15 mouse cellular contexts compared by ENCODE assay signal in the genomic region with DNA sequence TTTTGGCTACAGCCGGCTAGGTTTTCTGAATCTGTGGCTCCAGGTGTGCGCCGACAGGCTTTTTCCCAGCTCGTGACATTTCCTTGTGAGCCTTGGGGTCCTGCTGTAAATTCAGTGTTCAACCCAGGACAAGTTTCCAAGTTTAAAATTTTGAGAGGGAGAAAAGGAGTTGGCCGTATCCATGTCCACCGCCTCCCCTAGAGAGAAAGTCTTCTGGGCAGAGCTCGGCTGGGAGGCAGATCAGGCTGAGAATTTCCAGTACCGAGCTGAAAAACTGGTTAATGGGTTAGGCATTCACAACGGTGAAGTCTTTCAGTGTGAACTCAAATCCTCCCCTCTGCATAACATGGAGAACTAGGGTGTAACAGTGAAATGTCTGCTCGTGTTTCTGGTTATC.
DNase-seq lines count a peak whose midpoint lies in the region; ATAC-seq lines count a peak whose summit lies in the region.
"Had no signal": no experiment of that assay in that cellular context is flagged by ENCODE, and none has a peak within 500 bp of the region (broad histone marks: within the 10 kb centered on the region; RNA-seq: fewer than 3 reads in every experiment).

No protein-coding gene starts in this region.

- 75% methylated on average over 10 of the region's 10 CpGs for WGBS in hindbrain, embryonic 16.5 days
- WGBS in hindbrain, embryonic 11.5 days = 78% methylated on average over 10 of the region's 10 CpGs
- WGBS in kidney, embryonic 15.5 days = 71% methylated on average over 10 of the region's 10 CpGs

- H3K27me3 ChIP-seq in hindbrain, embryonic 16.5 days (replicated peaks; ENCODE audit: control insufficient read depth, insufficient read depth, low read length) = peaks cover 26% of the 10 kb centered on the region
- H3K27me3 ChIP-seq in hindbrain, embryonic 11.5 days (ENCODE audit: control insufficient read depth, insufficient read depth, low read length) = peaks cover 79% of the 10 kb centered on the region
- peaks cover 35% of the 10 kb centered on the region for H3K27me3 ChIP-seq in kidney, embryonic 15.5 days

- no peaks in the 10 kb centered on the region for H3K36me3 ChIP-seq in hindbrain, embryonic 16.5 days (ENCODE audit: control insufficient read depth, insufficient read depth, low read length)
- no peaks in the 10 kb centered on the region for H3K36me3 ChIP-seq in hindbrain, embryonic 11.5 days (ENCODE audit: control insufficient read depth, insufficient read depth, low read length)
- H3K36me3 ChIP-seq in kidney, embryonic 15.5 days = 0 out of 2 replicates have a peak, but pooled peaks cover 3% of the 10 kb centered on the region
- H3K36me3 ChIP-seq: midbrain, embryonic 13.5 days had no signal

- no peak overlapping the region for H3K9ac ChIP-seq in hindbrain, embryonic 16.5 days (ENCODE audit: low read depth, low read length)
- H3K9ac ChIP-seq in hindbrain, embryonic 11.5 days (ENCODE audit: low read depth, low read length) = no peak overlapping the region
- H3K9ac ChIP-seq in kidney, embryonic 15.5 days = no peak overlapping the region
- H3K9ac ChIP-seq: hindbrain, embryonic 14.5 days; midbrain, embryonic 13.5 days had no signal

- H3K27ac ChIP-seq in hindbrain, embryonic 16.5 days (ENCODE audit: low read depth, low read length) = peak overlapping the region; percentile 29; the same call in 1 of the 2 replicates
- H3K27ac ChIP-seq in hindbrain, embryonic 11.5 days (ENCODE audit: low read depth, low read length) = no peak overlapping the region
- peak overlapping the region; percentile 29 for H3K27ac ChIP-seq in kidney, embryonic 15.5 days
- H3K27ac ChIP-seq: hindbrain, embryonic 14.5 days; midbrain, embryonic 13.5 days; stomach, postnatal 0 days had no signal

- H3K9me3 ChIP-seq in hindbrain, embryonic 16.5 days (ENCODE audit: control insufficient read depth, low read length) = no peaks in the 10 kb centered on the region
- H3K9me3 ChIP-seq in hindbrain, embryonic 11.5 days (ENCODE audit: control insufficient read depth, low read length) = no peaks in the 10 kb centered on the region
- H3K9me3 ChIP-seq in kidney, embryonic 15.5 days (replicated peaks) = no peaks in the 10 kb centered on the region
- H3K9me3 ChIP-seq: midbrain, embryonic 13.5 days had no signal

- ATAC-seq in hindbrain, embryonic 16.5 days = no peak
- ATAC-seq in hindbrain, embryonic 11.5 days (ENCODE audit: low FRiP score) = no peak
- no peak for ATAC-seq in kidney, embryonic 15.5 days (replicated peaks; ENCODE audit: low FRiP score)
- ATAC-seq: midbrain, embryonic 13.5 days had no signal

- H3K4me1 ChIP-seq in hindbrain, embryonic 16.5 days (ENCODE audit: control insufficient read depth, insufficient read depth, low read depth, low read length) = peaks cover 14% of the 10 kb centered on the region
- peaks cover 3% of the 10 kb centered on the region for H3K4me1 ChIP-seq in hindbrain, embryonic 11.5 days (replicated peaks; ENCODE audit: control insufficient read depth, insufficient read depth, low read length)
- H3K4me1 ChIP-seq in kidney, embryonic 15.5 days = peaks cover 23% of the 10 kb centered on the region

- H3K4me3 ChIP-seq in hindbrain, embryonic 16.5 days (ENCODE audit: low read length) = no peak overlapping the region
- no peak overlapping the region for H3K4me3 ChIP-seq in hindbrain, embryonic 11.5 days (ENCODE audit: low read depth, low read length)
- no peak overlapping the region for H3K4me3 ChIP-seq in kidney, embryonic 15.5 days (replicated peaks)
- H3K4me3 ChIP-seq: midbrain, embryonic 13.5 days had no signal

- DNase-seq in adrenal gland, postnatal 14 days = peak; percentile 10
- DNase-seq in adrenal gland, adult 8-10 months = no peak
- DNase-seq in hindbrain, embryonic 11.5 days (ENCODE audit: low spot score) = no peak
- peak; percentile 44 for DNase-seq in 416B (ENCODE audit: low read depth)
- DNase-seq in frontal cortex, postnatal 14 days (ENCODE audit: low spot score in 2 of 2) = no peak
- DNase-seq in retina, postnatal 1 day = no peak
- DNase-seq: B cell, adult 2 months; embryo, embryonic 11 days; layer of hippocampus, adult 9-11 months; liver had no signal

- no peak overlapping the region for H3K4me2 ChIP-seq in hindbrain, embryonic 16.5 days (ENCODE audit: low read length)
- no peak overlapping the region for H3K4me2 ChIP-seq in hindbrain, embryonic 11.5 days (replicated peaks; ENCODE audit: low read depth, low read length)
- H3K4me2 ChIP-seq in kidney, embryonic 15.5 days = no peak overlapping the region
- H3K4me2 ChIP-seq: hindbrain, embryonic 14.5 days; midbrain, embryonic 13.5 days had no signal

Comparison
In these comparisons a context has a peak if more than half of its experiments do, and no peak if none do; other contexts are left out.
1. DNase-seq: peak in adrenal gland, postnatal 14 days (single experiment) and 416B (single experiment); none in adrenal gland, adult 8-10 months (single experiment), hindbrain, embryonic 11.5 days (single experiment), frontal cortex, postnatal 14 days (0 of 2) and retina, postnatal 1 day (single experiment).